Mouse (Mus musculus): ENCODE measurements around the gene 2700081O15Rik. TPM values are rescaled to one million over a fixed set of nuclear protein-coding genes. Genes with fewer than 3 reads are reported as not detected.
"Not testable (repeated sequence)": the region's sequence is repeated elsewhere in the genome, so short reads cannot be mapped to it uniquely, and the experiment has no call there.

2700081O15Rik gene
- 31.1 and 32.0 TPM in 2 replicates for polyA plus RNA-seq (2012; rRNA removed)

DNA sequence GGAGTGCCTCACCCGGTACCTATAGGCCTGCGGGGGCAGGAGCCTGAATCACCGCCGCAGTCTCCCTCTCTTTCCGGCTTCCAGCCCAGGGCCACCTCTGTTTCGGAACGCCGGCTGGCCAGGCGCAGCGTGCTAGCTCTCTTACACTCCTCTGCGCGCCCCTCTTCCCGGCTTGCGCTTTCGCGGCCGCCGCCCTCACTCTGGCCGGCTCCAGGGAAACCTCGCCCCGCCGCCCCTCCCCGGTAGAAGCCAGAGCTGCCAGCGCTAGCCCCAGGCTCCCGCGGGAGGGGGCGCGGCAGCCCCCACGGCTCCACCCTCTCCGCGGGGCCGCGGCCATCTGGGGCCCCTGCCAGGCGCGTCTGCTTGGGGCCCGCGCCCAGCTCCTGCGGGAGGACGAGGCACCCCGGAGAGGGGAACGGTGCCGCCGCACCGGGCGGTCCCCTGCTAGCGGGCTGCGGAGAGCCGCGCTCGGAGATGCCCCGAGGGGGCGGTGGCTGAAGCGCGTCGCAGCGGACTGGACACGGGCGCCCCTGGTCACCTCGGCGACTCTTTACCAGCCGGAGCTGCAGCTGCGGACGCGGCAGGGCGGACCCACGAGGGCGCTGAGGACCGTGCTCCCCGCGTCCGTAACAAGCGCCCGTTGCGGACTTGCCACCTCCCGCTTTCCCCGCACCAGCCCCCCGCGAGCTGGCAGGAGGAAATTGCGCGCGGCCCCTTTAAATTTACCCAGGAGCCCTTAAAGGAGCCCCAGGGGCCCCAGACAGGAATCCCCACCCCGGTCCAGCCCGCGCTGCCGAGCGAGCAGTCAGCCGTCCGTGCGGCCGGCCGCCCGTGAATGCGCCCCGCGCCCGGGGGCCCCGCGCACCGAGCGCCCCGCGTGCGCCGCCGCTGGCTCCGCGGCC, at the start of gene 2700081O15Rik:
TSS of gene 2700081O15Rik (plus strand) at position 792 of the 902 bp plus-strand sequence.
- DNase-seq (ENCODE audit: extremely low spot score in 1 of 2, low spot score in 1 of 2): peak in 1 of 2 experiments; percentile 78

DNA sequence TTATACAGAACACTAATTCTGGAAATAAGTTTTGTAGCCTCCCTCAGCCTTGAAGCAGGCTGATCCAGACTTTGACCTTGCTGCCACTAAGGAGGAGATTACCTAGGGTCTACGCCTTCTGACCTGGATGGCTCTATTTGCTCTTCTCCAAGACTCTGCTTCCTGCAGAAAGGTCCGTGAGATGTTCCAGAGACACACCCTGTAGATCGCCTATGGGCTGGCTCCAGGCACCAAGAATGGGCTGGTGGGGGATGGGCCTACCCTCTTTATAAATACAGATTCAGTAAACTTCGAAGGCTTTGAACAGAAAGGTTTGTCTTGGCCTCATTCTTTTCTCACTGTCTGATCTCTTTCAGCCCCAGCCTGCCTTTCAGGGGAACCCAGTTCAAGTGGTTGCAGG, 48.0 kb upstream of the 2700081O15Rik start:
- DNase-seq (ENCODE audit: extremely low spot score in 1 of 2, low spot score in 1 of 2): not testable (repeated sequence)

GRCm38 (mm10) chr19:7374491-7374890, 42.9 kb upstream of the 2700081O15Rik start:
- no peak for DNase-seq (ENCODE audit: extremely low spot score in 1 of 2, low spot score in 1 of 2)

DNA sequence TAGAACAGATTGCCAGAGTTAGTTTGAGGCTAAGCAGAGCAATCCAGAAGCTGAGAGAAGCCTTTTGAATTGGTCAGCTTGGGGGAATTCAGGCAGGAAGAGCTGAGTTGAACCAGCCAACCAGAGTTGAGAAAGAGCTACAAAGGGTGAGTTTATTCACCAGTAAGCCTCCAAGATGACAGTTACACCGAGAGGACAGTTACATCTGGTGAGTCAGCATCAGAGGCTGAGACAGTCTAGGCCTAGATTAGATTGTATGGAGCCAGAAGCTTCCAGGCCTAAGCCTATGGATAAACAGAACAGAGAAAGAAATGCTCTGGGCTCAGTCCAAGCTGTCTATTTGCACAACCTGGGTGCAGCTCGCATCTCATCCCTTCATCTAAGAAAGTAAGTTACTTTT, 39.8 kb upstream of the 2700081O15Rik start:
- DNase-seq (ENCODE audit: extremely low spot score in 1 of 2, low spot score in 1 of 2): no peak

- no peak for DNase-seq (ENCODE audit: extremely low spot score in 1 of 2, low spot score in 1 of 2)
These were observed 35.5 kb upstream of the 2700081O15Rik start for GRCm38 (mm10) chr19:7381906-7382247.

DNA sequence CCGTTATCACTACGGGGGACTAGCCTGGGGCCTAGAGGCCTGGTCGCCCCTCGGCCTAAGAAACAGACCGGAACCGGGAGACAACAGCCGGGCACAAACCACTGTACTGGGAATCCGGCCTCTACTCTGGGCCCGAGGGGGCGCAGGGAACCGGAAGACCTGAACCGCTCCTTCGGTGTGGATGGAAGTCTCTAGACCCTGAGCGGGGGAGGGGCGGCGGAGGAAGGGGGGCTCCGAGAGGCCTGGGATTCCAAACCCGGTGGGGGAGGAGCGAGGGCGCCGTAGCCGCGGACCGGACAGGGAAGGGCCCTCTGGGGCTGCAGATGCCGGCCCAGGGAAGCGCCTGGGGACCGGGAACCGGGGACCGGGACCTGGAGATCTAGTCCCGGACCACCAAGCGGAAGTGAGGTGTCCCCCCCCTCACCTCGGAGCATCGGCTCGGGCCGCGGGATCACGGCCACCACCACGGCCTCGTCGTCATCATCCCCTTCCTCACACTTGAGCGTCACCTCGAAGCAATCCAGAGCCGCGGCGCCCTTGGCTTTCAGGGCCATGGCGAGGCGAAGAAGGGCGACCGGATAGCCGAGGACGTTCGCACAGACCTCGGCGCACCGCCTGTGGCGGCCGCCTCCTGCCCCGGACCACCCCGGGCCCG, 35.0 kb upstream of the 2700081O15Rik start:
- DNase-seq (ENCODE audit: extremely low spot score in 1 of 2, low spot score in 1 of 2): peak in 1 of 2 experiments; percentile 35

DNA sequence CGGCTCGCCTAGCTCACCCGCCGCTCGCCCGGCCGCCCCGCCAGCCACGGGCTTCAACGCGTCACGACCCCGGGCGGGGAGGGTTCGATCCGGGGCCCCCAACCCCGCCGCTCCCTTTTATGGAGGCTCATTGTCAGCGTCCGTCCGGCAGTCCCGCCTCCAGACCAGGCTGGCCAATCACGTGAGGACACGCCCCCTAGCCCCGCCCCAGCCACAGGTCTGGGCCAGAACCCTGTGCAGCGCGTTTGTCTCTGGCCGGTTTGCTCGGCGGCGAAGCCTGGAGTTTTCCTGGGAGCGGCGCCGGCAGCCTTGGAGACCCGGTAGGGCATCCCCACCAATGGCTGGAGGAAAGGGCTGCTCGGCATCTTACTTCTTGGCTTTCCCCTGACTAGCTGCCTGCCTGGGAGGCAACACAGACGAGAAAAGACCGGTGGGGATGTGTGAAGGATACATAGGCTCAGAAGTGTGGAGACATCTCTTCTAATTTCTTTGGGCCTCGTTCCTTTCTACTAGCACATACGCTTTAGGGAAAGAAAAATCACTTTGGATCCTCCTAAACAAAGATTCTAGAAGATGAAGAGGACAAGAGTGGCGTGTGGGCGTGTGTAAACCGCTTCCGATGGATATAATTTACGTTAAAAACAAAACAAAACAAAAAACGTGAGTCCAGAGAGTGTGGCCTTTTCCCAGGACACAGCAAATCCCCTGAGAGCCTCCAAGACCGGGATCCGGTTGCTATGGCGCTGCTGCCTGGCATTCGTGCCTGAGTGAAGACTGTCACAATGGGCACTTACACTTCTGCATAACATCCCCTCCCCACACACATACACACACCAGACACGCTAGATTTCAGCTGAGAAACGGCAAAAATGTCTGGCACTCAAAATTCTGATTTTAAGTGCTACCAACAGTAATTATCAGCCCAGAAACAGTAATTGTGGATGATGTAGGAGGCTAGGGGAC, 34.2 kb upstream of the 2700081O15Rik start, which contains the start of gene Spindoc:
TSS of gene Spindoc (minus strand) at position 92 of the 963 bp plus-strand sequence.
- peak; percentile 94 to 99 for DNase-seq (ENCODE audit: extremely low spot score in 1 of 2, low spot score in 1 of 2)

- no peak for DNase-seq (ENCODE audit: extremely low spot score in 1 of 2, low spot score in 1 of 2)
These were observed 31.4 kb upstream of the 2700081O15Rik start for GRCm38 (mm10) chr19:7386042-7386441.

DNA sequence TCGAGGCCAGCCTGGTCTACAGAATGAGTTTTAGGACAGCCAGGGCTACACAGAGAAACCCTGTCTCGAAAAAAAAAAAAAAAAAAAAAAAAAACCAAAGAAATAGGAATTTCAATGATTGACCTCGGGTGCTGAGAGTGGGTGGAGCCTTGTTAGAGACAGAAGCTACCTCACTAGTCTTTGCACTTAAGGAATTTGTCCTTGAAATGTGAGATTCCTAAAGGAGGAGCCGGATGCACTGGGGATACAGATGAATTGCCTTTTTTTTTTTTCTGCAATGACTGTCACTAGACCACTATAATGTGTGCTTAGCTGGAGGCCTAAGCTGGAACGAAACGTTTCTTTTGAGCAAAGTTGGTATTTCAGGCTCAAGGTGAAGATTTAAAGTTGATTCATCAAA, 28.9 kb upstream of the 2700081O15Rik start:
- DNase-seq (ENCODE audit: extremely low spot score in 1 of 2, low spot score in 1 of 2): no peak

DNA sequence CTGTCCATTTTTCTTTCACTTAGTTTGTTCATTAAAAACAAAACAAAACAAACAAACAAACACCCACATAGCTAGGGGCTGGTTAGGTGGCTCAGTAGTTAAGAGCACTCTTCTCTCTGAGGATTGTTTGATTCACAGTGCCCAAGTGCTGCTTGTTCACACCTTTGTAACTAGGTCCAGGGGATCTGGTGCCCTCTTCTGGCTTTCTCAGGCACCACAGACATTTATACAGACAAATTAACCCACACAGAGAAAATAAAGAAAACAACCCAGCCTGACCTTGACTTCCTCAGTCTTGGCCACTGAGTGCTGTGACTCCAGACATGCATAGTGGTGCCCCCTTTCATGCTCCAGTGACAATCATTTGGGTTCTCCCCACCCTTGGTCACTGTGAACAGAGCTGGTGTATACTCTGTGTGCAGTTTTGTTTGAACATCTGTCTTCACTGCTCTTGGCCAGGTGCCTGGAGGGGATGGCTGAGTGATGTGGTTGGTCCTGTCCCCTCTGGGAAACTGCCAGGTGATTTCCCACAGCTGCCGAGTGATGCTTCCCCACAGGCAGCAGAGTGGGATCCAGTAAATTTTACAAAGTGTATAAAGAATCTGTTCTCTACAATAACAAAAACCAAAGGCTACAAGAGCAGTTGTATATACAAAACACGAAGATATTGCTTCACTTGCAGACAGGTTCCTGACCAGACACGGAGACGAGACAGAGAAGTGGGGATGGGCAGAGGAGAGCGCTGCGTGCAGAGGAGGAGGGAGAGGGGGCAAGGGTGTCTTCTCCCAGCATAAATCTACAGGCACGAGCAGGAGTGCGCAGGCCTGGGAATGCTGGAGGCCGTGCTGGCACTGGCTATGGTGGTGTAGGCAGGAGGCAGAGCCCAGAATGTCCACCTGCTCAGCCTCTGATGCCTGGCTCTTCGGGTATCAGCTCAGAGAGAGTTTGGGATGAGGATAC, 20.3 kb upstream of the 2700081O15Rik start:
- not testable (repeated sequence) for DNase-seq (ENCODE audit: extremely low spot score in 1 of 2, low spot score in 1 of 2)

- not testable (repeated sequence) for DNase-seq (ENCODE audit: extremely low spot score in 1 of 2, low spot score in 1 of 2)
These were observed 18.5 kb upstream of the 2700081O15Rik start for GRCm38 (mm10) chr19:7398898-7399297.

- DNase-seq (ENCODE audit: extremely low spot score in 1 of 2, low spot score in 1 of 2): no peak
These were observed 16.8 kb upstream of the 2700081O15Rik start for GRCm38 (mm10) chr19:7400635-7401034.

- no peak for DNase-seq (ENCODE audit: extremely low spot score in 1 of 2, low spot score in 1 of 2)
These were observed 12.7 kb upstream of the 2700081O15Rik start for GRCm38 (mm10) chr19:7404623-7405229.

DNA sequence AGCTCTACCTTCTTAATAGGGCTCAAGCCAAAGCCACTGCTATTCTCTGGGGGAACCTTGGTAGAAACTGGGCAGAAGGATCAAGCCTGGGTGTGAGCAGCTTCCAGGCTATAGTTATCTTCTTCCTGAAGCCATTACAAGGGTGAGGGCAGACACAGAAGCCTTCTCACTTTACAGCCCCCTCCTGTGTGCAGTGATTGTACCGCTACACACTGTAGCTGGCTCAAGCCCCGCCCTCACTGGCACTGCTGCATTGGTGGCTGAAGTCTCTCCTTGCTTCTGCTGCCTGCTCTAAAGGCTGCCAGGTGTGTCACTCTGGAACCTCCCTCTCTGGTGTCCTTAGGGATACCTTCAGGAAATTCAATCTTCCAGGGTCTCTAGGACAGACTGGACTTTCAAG, 5.1 kb upstream of the 2700081O15Rik start:
- DNase-seq (ENCODE audit: extremely low spot score in 1 of 2, low spot score in 1 of 2): no peak

GRCm38 (mm10) chr19:7415916-7416833, 1.2 kb upstream of the 2700081O15Rik start:
- DNase-seq (ENCODE audit: extremely low spot score in 1 of 2, low spot score in 1 of 2): no peak

GRCm38 (mm10) chr19:7417911-7418849, 755 bp downstream of the 2700081O15Rik start:
- DNase-seq (ENCODE audit: extremely low spot score in 1 of 2, low spot score in 1 of 2): peak in 1 of 2 experiments; percentile 82

- DNase-seq (ENCODE audit: extremely low spot score in 1 of 2, low spot score in 1 of 2): no peak
These were observed 1.7 kb downstream of the 2700081O15Rik start for GRCm38 (mm10) chr19:7419134-7419533.
